Mouse (Mus musculus): Measurements from ENCODE around the gene Phldb1.

DNA sequence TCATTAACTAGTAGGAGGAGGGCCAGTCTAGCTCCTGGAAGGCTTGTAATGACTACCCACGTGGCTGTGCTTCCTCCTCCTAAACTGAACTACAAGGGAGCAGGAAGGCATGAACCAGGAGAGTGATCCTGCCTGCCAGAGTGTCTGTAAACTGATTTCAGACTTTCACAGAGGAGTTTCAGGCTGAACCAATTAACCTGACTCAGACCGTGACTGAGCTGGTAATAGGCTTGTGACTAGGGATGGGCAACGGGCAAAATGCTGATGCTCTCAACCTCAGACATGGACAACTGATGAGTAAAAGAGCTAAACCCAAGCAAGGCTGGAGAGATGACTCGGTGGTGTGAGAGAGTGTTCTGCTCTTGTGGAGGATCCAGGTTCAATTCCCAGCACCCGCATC, 7.6 kb downstream of the Phldb1 start:
- TF ChIP-seq CTCF (IDR thresholded peaks at IDR 0.05 in 2 of 3, conservative IDR thresholded peaks at IDR 0.05 in 1 of 3; ENCODE audit: control insufficient read depth in 1 of 3, insufficient read depth in 1 of 3, low read depth in 2 of 3, low read length in 3 of 3, poor library complexity in 1 of 3, severe bottlenecking in 1 of 3) (no peak), ZNF384 (IDR thresholded peaks at IDR 0.05; ENCODE audit: low read depth, low read length) (no peak), RAD21 (IDR thresholded peaks at IDR 0.05; ENCODE audit: low read depth, low read length) (no peak), ZKSCAN1 (IDR thresholded peaks at IDR 0.05; ENCODE audit: low read depth, low read length) (no peak), TAL1 (IDR thresholded peaks at IDR 0.05; ENCODE audit: low read length) (no peak), USF2 (IDR thresholded peaks at IDR 0.05; ENCODE audit: borderline replicate concordance in 1 of 2, insufficient read depth in 1 of 2, low read depth in 1 of 2, low read length in 2 of 2) (no peak), CHD2 (IDR thresholded peaks at IDR 0.05; ENCODE audit: low read length) (no peak), SIN3A (IDR thresholded peaks at IDR 0.05; ENCODE audit: low read length) (no peak), NELFE (IDR thresholded peaks at IDR 0.05; ENCODE audit: low read depth, low read length) (no peak), EP300 (IDR thresholded peaks at IDR 0.05; ENCODE audit: low read depth in 1 of 2, low read length in 2 of 2) (no peak)
